Mouse (Mus musculus) frontal cortex, postnatal 10 days (tissue): ENCODE measurements around the gene Cklf.
"Not testable (repeated sequence)": the region's sequence is repeated elsewhere in the genome, so short reads cannot be mapped to it uniquely, and the experiment has no call there.

Source experiments
- DNase-seq, 2 experiments: peaks; one replicate each; pipeline ENCODE4 v3.0.0; 2022; ENCODE audit warnings: low spot score in 2 of 2, mixed read lengths in 1 of 2

Gene Cklf

DNA sequence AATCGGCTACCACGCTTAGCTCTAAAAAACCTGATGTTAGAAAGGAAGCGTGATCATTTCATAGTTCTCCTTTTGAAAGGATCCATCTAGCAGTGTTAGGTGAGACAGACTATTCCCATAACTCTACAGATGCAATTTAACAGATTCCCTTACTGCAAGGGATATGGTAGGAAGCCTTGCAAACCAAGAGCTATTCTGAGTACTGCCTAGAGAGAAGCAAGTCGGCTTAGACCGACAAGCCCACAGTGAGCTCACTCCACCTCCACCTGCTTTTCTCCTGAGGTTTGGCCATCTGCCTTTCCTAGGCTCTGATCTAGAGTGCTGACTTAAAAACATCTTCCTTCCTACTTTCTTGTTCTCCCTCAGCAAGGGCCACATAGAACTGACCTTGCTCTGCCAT lies 11.1 kb downstream of the Cklf start:
- not testable (repeated sequence) for DNase-seq

DNA sequence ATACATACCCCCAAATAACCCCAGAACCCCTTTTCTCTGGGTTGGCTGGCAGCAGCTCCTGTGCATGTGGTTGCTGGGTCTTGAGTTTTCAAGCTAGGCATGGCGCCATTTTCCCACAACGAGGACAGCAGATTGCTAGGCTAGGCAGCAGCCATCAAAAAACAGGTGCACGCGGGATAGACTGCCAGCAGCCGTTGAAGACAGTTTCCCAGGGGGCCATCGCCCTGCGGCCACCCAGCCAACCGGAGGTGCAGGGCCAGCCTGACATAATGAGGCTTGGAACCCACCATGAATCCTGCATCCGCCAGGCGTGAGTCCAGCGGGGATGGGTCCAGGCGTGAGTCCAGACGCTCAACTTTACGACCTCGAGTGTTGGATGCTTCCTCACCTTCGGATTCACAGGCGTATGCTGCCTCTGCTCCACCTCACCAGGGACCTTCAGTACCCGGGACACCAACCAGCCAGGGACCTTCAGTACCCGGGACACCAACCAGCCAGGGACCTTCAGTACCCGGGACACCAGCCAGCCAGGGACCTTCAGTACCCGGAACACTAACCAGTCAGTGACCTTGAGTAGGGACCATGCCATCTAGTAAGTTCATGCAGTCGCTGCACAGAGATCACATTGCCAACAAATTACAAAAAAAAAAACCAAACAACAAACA lies 13.7 kb downstream of the Cklf start:
- not testable (repeated sequence) for DNase-seq

DNA sequence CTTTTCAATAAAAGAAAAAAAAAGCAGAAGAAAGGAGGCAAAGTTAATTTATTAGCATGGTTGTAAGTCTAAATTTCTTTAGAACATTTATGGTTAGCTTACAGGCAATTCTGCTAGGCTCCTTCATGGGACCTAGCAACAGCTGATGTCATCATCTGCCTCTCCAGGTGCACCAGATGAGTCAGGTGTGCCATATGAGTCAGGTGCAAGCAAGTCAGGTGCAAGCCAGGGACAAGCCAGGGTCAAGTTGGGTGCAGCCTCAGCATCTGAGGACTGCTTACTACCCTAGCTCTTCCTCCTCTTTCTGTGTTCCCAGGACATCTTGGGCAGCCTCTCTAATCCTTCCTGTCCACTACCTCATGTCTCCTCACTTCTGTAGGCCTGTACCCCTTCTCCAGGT lies 17.7 kb downstream of the Cklf start:
- DNase-seq = no peak

DNA sequence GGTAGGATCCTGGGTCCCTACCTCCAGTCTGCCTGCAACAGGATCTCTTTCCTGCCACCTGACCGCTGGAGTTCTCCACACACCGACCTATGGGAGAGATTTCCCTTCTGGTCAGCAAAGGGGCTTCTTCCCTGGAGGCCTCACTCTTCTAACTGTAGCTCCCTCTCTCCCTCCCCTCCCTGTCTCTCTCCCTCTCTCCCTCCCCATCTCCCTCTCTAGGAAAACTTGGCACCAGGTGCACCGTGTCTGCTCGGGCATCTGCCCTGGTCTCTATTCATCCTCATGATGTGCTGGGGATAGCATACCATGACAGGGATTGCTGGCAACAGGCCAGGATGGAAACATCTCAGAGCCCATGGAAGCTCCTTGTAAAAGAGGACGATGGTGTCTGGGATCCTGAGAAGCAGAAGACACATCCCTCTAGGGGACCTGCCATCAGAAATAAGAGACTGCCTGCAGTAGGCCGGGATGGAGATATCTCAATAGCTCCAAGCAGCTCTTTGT lies 18.3 kb downstream of the Cklf start:
- DNase-seq = no peak

DNA sequence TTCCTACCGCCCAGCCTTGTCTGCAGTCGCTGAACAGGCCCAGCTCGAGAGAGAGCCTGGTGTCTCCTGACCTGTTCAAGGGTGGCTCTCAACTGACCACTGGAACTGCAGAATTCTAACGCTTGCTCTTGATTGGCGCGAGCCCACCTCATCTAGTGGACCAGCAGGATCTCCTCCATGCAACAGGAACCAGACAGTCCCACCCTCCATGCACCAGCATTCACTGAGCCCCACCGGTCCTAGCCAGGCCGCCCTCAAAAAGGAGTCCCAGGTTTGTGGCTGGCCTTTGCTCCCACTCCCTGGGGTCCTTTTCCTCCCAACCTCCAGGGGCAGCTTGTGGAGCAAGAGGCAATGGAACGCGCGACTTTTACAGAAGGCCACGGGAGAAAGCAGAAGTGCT lies 42.4 kb downstream of the Cklf start, which contains the start of gene Cmtm2a:
Cmtm2a (minus strand) TSS at position 101 of the 400 bp plus-strand sequence.
- DNase-seq = not testable (repeated sequence)

DNA sequence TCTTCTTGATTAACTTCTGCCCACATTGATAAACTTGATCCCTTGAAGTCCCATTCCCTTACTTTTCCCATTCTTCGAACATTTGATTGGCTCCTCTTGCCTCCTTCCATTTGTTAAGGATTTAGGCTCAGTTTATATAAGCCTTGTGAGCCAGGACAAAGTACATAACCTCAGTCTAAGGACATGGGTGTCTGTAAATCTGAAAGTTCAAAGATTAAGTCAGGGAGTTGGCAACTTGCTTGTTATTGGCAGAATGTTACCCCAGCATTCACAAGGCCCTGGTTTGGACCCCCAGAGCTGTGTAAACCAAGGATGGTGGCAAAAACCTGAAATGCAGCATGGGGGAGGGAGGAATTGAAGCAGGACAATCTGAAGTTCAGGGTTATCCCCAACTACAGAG lies 43.7 kb downstream of the Cklf start:
- DNase-seq = no peak

DNA sequence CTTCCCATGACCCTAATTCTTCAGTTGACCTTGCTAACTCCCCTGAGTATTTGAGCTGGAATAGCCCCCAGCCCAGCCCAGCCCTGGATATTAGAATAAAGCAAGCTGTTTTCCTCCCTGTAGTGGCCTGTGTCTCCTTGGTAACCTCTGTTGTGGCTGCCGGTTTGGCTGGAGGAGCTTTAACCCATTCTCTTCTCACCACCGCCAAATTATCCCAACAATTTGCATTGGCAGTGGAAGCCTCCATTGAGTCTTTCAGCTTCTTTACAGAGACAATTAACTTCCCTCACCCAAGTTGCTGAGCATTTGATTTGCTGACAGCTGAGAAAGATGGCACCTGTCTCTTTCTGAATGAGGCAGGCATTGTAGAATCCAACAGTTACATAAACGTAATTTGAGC lies 50.9 kb downstream of the Cklf start:
- not testable (repeated sequence) for DNase-seq

DNA sequence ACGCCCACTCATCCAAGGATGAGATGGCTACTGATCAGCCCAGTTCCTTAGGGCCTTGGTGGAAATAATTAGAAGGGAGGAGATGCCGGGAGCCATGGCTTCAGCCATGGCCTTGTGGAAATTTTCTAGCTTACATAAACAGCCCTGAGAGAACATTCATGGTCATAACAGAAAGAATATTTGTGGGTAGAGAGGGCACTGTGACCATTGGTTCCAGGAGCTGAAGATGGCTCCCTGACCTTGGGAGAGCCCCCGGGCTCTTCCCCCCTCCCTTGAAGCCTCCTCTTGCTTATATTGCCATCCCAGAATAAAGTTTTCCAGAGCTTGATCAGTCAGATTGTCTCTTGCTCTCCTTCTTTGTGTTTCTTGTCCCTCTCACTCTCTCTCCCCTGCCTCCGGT lies 51.9 kb downstream of the Cklf start:
- not testable (repeated sequence) for DNase-seq

DNA sequence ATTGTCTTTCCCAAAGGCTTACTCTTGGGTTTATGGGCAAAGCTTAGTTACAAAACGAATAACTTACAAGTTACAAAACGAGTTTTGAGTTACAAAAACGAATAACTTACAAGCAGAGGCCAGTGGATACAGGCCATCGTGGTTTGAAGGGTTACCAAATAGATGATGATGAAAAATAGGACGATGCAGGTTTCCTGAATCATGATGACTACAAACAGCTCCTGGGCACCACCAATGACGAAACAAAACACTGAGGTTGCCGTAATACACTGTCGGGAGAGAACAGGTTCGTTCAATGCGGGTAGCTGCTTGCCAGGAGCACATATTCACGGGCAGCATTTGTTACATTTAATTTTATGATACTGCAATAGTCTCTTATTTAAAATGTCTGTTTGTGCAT lies 54.3 kb downstream of the Cklf start:
- DNase-seq = no peak

DNA sequence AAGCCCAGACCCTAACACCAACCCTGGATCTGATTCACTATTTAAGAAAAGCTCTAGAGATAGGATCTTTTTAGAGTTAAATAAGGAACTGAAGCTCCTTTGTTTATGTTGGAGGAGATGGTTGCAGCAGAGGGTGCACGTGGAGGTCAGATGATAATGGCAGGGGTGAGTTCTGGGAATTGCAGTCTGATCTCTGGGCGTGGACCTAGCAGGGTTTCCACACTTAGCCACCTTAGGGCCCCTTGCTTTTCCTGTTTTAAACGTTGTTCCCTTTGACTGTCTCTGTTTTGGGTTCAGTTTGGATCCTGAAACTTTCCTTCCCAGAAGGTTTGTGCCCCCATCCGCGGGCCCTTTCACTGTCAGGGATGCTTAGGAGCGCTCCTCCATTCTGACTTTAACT lies 57.7 kb downstream of the Cklf start:
- not testable (repeated sequence) for DNase-seq

DNA sequence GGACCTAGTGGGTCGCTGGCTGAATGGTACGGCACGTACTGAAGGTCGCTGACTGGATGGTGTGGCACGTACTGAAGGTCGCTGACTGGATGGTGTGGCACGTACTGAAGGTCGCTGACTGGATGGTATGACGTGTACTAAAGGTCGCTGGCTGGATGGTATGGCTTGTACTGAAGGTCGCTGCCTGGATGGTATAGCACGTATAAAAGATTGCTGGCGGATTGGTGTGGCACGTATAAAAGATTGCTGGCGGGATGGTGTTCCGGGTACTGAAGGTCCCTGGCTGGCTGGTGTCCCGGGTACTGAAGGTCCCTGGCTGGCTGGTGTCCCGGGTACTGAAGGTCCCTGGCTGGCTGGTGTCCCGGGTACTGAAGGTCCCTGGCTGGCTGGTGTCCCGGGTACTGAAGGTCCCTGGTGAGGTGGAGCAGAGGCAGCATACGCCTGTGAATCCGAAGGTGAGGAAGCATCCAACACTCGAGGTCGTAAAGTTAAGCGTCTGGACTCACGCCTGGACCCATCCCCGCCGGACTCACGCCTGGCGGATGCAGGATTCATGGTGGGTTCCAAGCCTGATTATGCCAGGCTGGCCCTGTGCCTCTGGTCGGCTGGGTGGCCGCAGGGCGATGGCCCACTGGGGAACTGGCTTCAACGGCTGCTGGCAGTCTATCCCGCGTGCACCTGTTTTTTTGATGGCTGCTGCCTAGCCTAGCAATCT lies 58.9 kb downstream of the Cklf start, which contains the start of the genes Gm45711 and Cmtm1:
Gm45711 (minus strand) TSS at position 641 of the 715 bp plus-strand sequence.
Cmtm1 (minus strand) TSS at position 705 of the 715 bp plus-strand sequence.
- DNase-seq = peak in 1 of 2 experiments; percentile 11

DNA sequence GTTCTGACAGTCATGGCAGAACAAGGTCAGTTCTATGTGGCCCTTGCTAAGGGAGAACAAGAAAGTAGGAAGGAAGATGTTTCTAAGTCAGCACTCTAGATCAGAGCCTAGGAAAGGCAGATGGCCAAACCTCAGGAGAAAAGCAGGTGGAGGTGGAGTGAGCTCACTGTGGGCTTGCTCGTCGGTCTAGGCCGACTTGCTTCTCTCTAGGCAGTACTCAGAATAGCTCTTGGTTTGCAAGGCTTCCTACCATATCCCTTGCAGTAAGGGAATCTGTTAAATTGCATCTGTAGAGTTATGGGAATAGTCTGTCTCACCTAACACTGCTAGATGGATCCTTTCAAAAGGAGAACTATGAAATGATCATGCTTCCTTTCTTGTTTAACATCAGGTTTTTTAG lies 61.4 kb downstream of the Cklf start:
- DNase-seq = not testable (repeated sequence)

DNA sequence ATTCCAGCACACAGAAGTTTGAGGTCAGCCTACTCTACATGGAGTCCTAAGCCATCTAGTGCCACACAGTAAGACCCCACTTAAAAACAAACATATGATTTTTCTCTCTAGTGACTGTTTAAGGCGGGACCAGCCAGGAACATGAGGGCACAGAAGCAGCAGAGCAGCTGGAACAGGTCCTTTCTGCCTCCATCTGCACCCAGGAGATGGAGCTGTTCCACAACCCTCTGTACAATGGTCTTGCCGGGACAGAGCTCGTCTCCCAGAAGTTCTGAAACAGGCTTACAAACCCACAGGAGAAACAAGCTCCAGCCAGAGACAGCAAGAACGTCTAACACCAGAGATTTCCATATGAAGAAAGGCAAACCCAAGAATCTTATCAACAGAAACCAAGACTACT lies 62.6 kb downstream of the Cklf start:
- DNase-seq = peak in 1 of 2 experiments; percentile 13
